In the genomic region with DNA sequence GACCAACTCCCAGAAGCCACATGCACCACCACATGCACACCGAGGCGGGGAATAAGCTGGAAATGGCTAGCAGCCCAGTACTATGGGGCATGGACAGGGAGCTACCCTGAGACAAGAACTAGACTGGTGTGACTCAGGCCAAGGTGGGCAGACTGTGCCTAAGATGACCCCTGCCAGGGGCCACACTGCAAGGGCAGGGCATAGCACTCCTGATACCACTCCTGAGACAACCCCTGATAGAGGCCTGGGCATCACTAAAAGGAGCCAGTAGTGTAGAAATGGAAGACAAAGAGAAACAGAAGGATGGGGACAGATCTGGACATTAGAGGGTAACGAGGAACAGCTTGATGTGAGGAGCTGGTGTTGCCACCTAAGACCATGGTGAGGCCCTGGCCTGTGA, we compare ENCODE assay signal across 29 mouse cellular contexts. TPM values are rescaled to one million over a fixed set of nuclear protein-coding genes. Genes with fewer than 3 reads are reported as not detected.
"Had no signal": no experiment of that assay in that cellular context is flagged by ENCODE, and none has a peak within 500 bp of the region (broad histone marks: within the 10 kb centered on the region; RNA-seq: fewer than 3 reads in every experiment).

No protein-coding gene starts in this region.

- H3K27ac ChIP-seq: embryonic facial prominence, embryonic 12.5 days; embryonic facial prominence, embryonic 13.5 days; embryonic facial prominence, embryonic 15.5 days; forebrain, embryonic 10.5 days; forebrain, embryonic 12.5 days; forebrain, embryonic 13.5 days; forebrain, embryonic 15.5 days; gastrocnemius, adult 2 months; heart, adult 2 months had no signal

- H3K4me1 ChIP-seq: embryonic facial prominence, embryonic 12.5 days; embryonic facial prominence, embryonic 13.5 days; embryonic facial prominence, embryonic 15.5 days; forebrain, embryonic 10.5 days; forebrain, embryonic 12.5 days; forebrain, embryonic 13.5 days; forebrain, embryonic 15.5 days had no signal

- H3K4me3 ChIP-seq: embryonic facial prominence, embryonic 12.5 days; embryonic facial prominence, embryonic 13.5 days; embryonic facial prominence, embryonic 15.5 days; erythroblast, embryonic 14.5 days; forebrain, embryonic 10.5 days; forebrain, embryonic 12.5 days; forebrain, embryonic 13.5 days; forebrain, embryonic 15.5 days; gastrocnemius, adult 2 months; heart, adult 2 months had no signal

- H3K9ac ChIP-seq: embryonic facial prominence, embryonic 12.5 days; embryonic facial prominence, embryonic 13.5 days; embryonic facial prominence, embryonic 15.5 days; forebrain, embryonic 12.5 days; forebrain, embryonic 13.5 days; forebrain, embryonic 15.5 days; forebrain, postnatal 0 days had no signal

- H3K4me2 ChIP-seq: embryonic facial prominence, embryonic 12.5 days; embryonic facial prominence, embryonic 13.5 days; embryonic facial prominence, embryonic 15.5 days; forebrain, embryonic 12.5 days; forebrain, embryonic 13.5 days; forebrain, embryonic 15.5 days had no signal

- ATAC-seq: forebrain, embryonic 13.5 days; forebrain, embryonic 14.5 days; forebrain, embryonic 15.5 days; forebrain, embryonic 16.5 days; forebrain, postnatal 0 days had no signal

- H3K36me3 ChIP-seq: embryonic facial prominence, embryonic 12.5 days; embryonic facial prominence, embryonic 13.5 days; embryonic facial prominence, embryonic 15.5 days; forebrain, embryonic 10.5 days; forebrain, embryonic 12.5 days; forebrain, embryonic 15.5 days had no signal

- H3K9me3 ChIP-seq: embryonic facial prominence, embryonic 12.5 days; embryonic facial prominence, embryonic 13.5 days; embryonic facial prominence, embryonic 15.5 days; forebrain, embryonic 10.5 days; forebrain, embryonic 12.5 days; forebrain, embryonic 13.5 days; forebrain, embryonic 15.5 days had no signal

- H3K27me3 ChIP-seq: embryonic facial prominence, embryonic 12.5 days; forebrain, embryonic 15.5 days had no signal

- DNase-seq: cerebellum, adult 2 months; cerebellum, adult 8-10 months; cerebellum, adult 9-10 months; cerebellum, adult 9-11 months; cerebellum, postnatal 10 days; cerebellum, postnatal 14 days; cerebellum, postnatal 25 days; cerebellum, postnatal 36 days; embryo, embryonic 11 days; forebrain, postnatal 0 days; gastrocnemius, adult 2 months; gastrocnemius, postnatal 10 days; gastrocnemius, postnatal 14 days; gastrocnemius, postnatal 25 days; gastrocnemius, postnatal 36 days; heart, adult 18-20 months; heart, adult 2 months had no signal

RNA-seq across cellular contexts. Expression of a gene that starts 28.7 kb away (rescaled TPM):
- polyA plus RNA-seq: embryonic facial prominence, embryonic 13.5 days; embryonic facial prominence, embryonic 14.5 days; embryonic facial prominence, embryonic 15.5 days; erythroblast, embryonic 14.5 days; gonadal fat pad, adult 2 months; heart, adult 2 months had no signal
